Mouse (Mus musculus) inflammation-experienced regulatory T-cells, adult 6 months (primary cell): ENCODE measurements around the gene Tppp2. TPM values are rescaled to one million over a fixed set of nuclear protein-coding genes. Genes with fewer than 3 reads are reported as not detected.

Source experiments
- ATAC-seq: one replicate; pipeline ENCODE4 v1.8.0; 2017
- polyA plus RNA-seq, 3 experiments: library from polyadenylated mRNA; unstranded; fragments of 100-300 nt; shearing (Covaris generic); gene quantifications; one replicate each; pipeline ENCODE4 v1.2.1; 2017

Gene Tppp2
- polyA plus RNA-seq, 3 experiments from 2014 or later = not detected

GRCm38 (mm10) chr14:51960316-51960715 is 42.1 kb downstream of the Tppp2 start:
- ATAC-seq = no peak

GRCm38 (mm10) chr14:51967400-51967799 is 49.2 kb downstream of the Tppp2 start:
- no peak for ATAC-seq

Other genes with a start within 250 kb of the Tppp2 start
- gene Gm17079, start 223.0 kb upstream of the Tppp2 start, polyA plus RNA-seq = not detected
- not detected for gene Gm5800, start 201.2 kb upstream of the Tppp2 start, polyA plus RNA-seq
- not detected for gene Ang4, start 144.8 kb upstream of the Tppp2 start, polyA plus RNA-seq
- gene AY358078, start 118.4 kb upstream of the Tppp2 start, polyA plus RNA-seq = not detected
- not detected for gene Ear6, start 64.7 kb upstream of the Tppp2 start, polyA plus RNA-seq
- gene Mettl17, start 33.6 kb upstream of the Tppp2 start, polyA plus RNA-seq = 10 to 100 TPM; 26.7 to 75.2 (median 69.3) TPM
- gene Slc39a2, start 25.5 kb upstream of the Tppp2 start, polyA plus RNA-seq = under 1 TPM; 0.29 to 0.40 (median 0.34) TPM
- 10 to 100 TPM in 2 of 3 experiments, 1 to 10 TPM in 1; 9.3 to 31.1 (median 21.3) TPM for gene Ndrg2, start 4.3 kb upstream of the Tppp2 start, polyA plus RNA-seq
- not detected for gene Rnase13, start 4.3 kb downstream of the Tppp2 start, polyA plus RNA-seq
- 1 to 10 TPM in 1 of 3 experiments, under 1 TPM in 2; 0.41 to 1.3 (median 0.90) TPM for gene Arhgef40, start 66.3 kb downstream of the Tppp2 start, polyA plus RNA-seq
- under 1 TPM in 1 of 3 experiments, not detected in 2; 0.87 TPM for gene Tmem253, start 97.2 kb downstream of the Tppp2 start, polyA plus RNA-seq
- gene Zfp219, start 102.3 kb downstream of the Tppp2 start, polyA plus RNA-seq = 1 to 10 TPM; 1.4 to 1.9 (median 1.6) TPM
- gene Olfr221, start 124.0 kb downstream of the Tppp2 start, polyA plus RNA-seq = not detected
- gene Hnrnpc, start 185.6 kb downstream of the Tppp2 start, polyA plus RNA-seq = 100 to 1,000 TPM; 399 to 498 (median 471) TPM
- 100 to 1,000 TPM in 1 of 3 experiments, 10 to 100 TPM in 2; 79.7 to 117 (median 94.9) TPM for gene Rpgrip1, start 192.3 kb downstream of the Tppp2 start, polyA plus RNA-seq